Mouse (Mus musculus) embryonic facial prominence, embryonic 10.5 days (tissue): ENCODE results near the gene Gm49425. TPM values are rescaled to one million over a fixed set of nuclear protein-coding genes. Genes with fewer than 3 reads are reported as not detected.
A peak's percentile ranks its signal among the peaks of the same experiment; 100 is the strongest.

Experiments used
- DNase-seq: peaks from one replicate; pipeline ENCODE4 v3.0.0-alpha.2; 2017; ENCODE audit warnings: low spot score
- H3K27ac ChIP-seq: fragments of 300-500 bp; sonication (generic); replicated peaks from 2 replicates; pipeline ENCODE4 v1.5.1; 2016; ENCODE audit warnings: mild to moderate bottlenecking
- H3K27me3 ChIP-seq: fragments of 300-500 bp; sonication (generic); replicated peaks from 2 replicates; pipeline ENCODE4 v1.6.1; 2016; ENCODE audit warnings: low read depth, mild to moderate bottlenecking; ENCODE audit not compliant: poor library complexity, severe bottlenecking
- H3K36me3 ChIP-seq: fragments of 300-500 bp; sonication (generic); replicated peaks from 2 replicates; pipeline ENCODE4 v1.6.1; 2016; ENCODE audit warnings: mild to moderate bottlenecking, moderate library complexity
- H3K4me1 ChIP-seq: fragments of 300-500 bp; sonication (generic); 2 replicates; pipeline ENCODE4 v1.6.1; 2016
- H3K4me3 ChIP-seq: fragments of 300-500 bp; sonication (generic); 2 replicates; pipeline ENCODE4 v1.5.1; 2016; ENCODE audit warnings: mild to moderate bottlenecking, moderate library complexity
- H3K9me3 ChIP-seq: fragments of 300-500 bp; sonication (generic); 2 replicates; pipeline ENCODE4 v1.6.1; 2016; ENCODE audit warnings: mild to moderate bottlenecking
- WGBS: fragments of 180-500 bp; shearing (Covaris S2); methylation state at CpG from one replicate; pipeline ENCODE4 v1.1.7; 2016; 5-methylcytosine and 5-hydroxymethylcytosine counted together
- microRNA-seq: library from miRNA; unstranded; fragments of <30 nt; microRNA quantifications from one replicate; pipeline ENCODE4, GENCODE M21; 2017
- polyA plus RNA-seq: library from polyadenylated mRNA; unstranded; fragments of >200 nt; fragmentation: Nextera tagmentation; extraction: Ambion mirVana; gene quantifications from 2 replicates; pipeline ENCODE4 v1.2.1, GENCODE M21; 2016

Gm49425 gene
- polyA plus RNA-seq, 1 experiment from 2014 or later: not detected

GRCm38 (mm10) chr15:101483646-101484045 lies 33.4 kb downstream of the Gm49425 start:
- Histone ChIP-seq H3K27me3 (peaks cover 24% of the 10 kb centered on the region), H3K27ac (no peak overlapping the region), H3K4me1 (peaks cover 22% of the 10 kb centered on the region), H3K36me3 (no peaks in the 10 kb centered on the region), H3K4me3 (no peak overlapping the region), H3K9me3 (no peaks in the 10 kb centered on the region)
- DNase-seq: no peak
- WGBS: 86% methylated on average over 1 of the region's 1 CpGs

- WGBS: 42% methylated on average over 4 of the region's 4 CpGs
These were observed 35.0 kb downstream of the Gm49425 start for GRCm38 (mm10) chr15:101482056-101482455.

DNA sequence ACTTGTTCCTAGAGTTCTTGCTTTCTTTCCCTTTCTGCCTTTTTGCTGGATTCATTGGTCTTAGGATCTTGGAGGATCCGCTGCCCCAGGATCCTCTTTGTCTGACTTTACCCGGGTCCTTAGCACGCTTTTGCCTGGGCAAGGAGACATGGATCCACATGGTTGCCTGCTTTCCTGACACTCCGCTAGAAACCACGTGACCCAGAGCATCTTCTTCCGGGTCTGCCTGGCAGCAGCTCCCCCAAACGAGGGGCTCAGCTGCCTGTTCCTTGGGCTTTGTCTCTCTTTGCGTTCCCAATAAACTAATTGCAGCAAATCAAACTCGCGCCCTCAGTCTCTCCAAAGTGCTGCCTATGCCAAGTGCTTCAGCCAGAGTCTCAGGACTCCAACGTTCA lies 37.4 kb downstream of the Gm49425 start:
- WGBS: 36% methylated on average over 11 of the region's 11 CpGs
- H3K9me3 ChIP-seq: no peaks in the 10 kb centered on the region
- no peaks in the 10 kb centered on the region for H3K36me3 ChIP-seq
- H3K4me3 ChIP-seq: peak overlapping the region; percentile 51
- H3K4me1 ChIP-seq: peaks cover 22% of the 10 kb centered on the region
- peak overlapping the region; percentile 57; the same call in 1 of the 2 replicates for H3K27ac ChIP-seq
- peak; percentile 21 for DNase-seq
- peaks cover 38% of the 10 kb centered on the region for H3K27me3 ChIP-seq

More at GRCm38 (mm10) chr15:101482056-101482455, 35.0 kb downstream of the Gm49425 start:
- Histone ChIP-seq H3K4me1 (peaks cover 22% of the 10 kb centered on the region), H3K4me3 (no peak overlapping the region), H3K27ac (no peak overlapping the region), H3K27me3 (peaks cover 36% of the 10 kb centered on the region), H3K9me3 (no peaks in the 10 kb centered on the region), H3K36me3 (no peaks in the 10 kb centered on the region)
- DNase-seq: no peak

DNA sequence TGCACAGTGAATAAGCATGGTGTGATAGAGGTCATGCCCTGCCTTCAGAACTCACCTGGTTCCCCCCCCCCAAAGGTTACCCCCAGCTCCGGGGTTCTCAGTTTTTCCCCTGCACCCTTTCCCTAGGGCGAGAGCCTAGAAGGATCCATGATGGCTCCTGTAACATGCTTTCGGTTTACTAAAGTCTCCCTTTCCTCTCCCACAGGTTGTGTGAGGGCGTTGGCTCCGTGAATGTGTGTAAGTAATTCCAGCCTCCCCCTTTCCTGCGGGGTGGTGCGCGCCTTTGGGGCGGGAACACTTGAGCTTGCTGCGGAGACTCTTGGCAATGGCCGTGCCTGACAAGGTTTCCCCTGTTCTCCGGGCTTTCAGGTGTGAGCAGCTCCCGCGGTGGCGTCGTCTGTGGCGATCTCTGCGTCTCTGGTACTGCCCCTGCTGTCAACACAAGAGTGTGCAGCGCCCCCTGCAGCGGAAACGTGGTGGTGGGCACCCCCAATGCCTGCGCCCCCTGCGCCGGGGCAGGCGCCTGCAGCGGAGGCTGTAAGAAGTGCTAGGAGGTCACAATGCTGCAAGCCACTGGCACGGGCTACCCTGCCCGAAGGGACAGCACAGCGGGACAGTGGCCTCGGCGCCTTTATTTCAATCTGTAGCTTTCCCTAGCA lies 37.9 kb downstream of the Gm49425 start:
- H3K36me3 ChIP-seq: no peaks in the 10 kb centered on the region
- WGBS: 10% methylated on average over 31 of the region's 31 CpGs
- DNase-seq: peak; percentile 79

DNA sequence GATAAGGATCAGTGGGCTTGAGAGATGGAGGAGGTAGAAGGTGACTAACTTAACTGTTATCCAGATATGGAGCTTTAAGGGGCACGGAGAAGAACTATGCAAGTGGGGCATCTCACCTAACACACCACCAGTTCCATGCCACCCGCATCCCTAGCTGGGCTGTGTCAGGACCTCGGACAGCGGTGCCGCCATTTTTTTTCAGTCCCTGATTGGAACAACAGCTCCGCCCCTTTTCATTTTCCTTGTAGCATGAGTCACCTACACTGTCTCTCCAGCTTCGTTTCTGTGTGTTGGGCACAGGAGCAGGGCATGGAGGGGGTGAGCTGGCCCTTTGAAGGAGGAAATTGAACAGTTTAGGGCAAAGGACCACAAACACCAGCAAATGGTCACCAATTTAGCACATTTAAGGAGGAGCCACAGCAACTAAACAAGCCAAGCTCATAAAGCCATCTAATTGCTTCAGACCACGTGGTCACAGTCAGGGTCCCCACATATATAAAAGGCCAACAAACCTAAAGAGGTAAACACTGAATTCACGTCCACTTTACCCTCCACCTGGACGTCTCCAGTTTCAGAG lies 44.0 kb downstream of the Gm49425 start, which contains the start of gene Krt86:
Gene Krt86, plus strand, starts transcription at position 527 of the 577 bp plus-strand sequence.
- peak; percentile 77 for DNase-seq
- H3K36me3 ChIP-seq: no peaks in the 10 kb centered on the region
- WGBS: 40% methylated on average over 10 of the region's 10 CpGs
- H3K4me3 ChIP-seq: no peak within 1 kb of the TSS
- H3K27me3 ChIP-seq: peaks cover 11% of the 10 kb centered on the region; the same call in 1 of the 2 replicates
- H3K4me1 ChIP-seq: no peaks in the 10 kb centered on the region
- H3K9me3 ChIP-seq: no peaks in the 10 kb centered on the region
- H3K27ac ChIP-seq: no peak within 1 kb of the TSS

More for the DNA sequence above, 37.9 kb downstream of the Gm49425 start:
- peaks cover 19% of the 10 kb centered on the region for H3K4me1 ChIP-seq
- peak overlapping the region; percentile 51 for H3K4me3 ChIP-seq
- no peaks in the 10 kb centered on the region for H3K9me3 ChIP-seq
- H3K27ac ChIP-seq: peak overlapping the region; percentile 57; the same call in 1 of the 2 replicates
- peaks cover 40% of the 10 kb centered on the region for H3K27me3 ChIP-seq

- no peak for DNase-seq
- no peaks in the 10 kb centered on the region for H3K27me3 ChIP-seq
- no peaks in the 10 kb centered on the region for H3K36me3 ChIP-seq
- H3K4me3 ChIP-seq: no peak overlapping the region
- H3K4me1 ChIP-seq: no peaks in the 10 kb centered on the region
- WGBS: 85% methylated on average over 4 of the region's 4 CpGs
- H3K27ac ChIP-seq: no peak overlapping the region
- no peaks in the 10 kb centered on the region for H3K9me3 ChIP-seq
These were observed 48.0 kb downstream of the Gm49425 start for GRCm38 (mm10) chr15:101469093-101469492.

Small RNA genes within 50 kb of the gene (microRNA-seq; reads per million reads assigned to microRNA genes)
- gene Gm44393: not detected

Other genes with a start within 250 kb of the Gm49425 start
- gene Atg101, start 233.0 kb downstream of the Gm49425 start, polyA plus RNA-seq: 86.5 and 91.5 TPM in 2 replicates
- 0.59 and 0.71 TPM in 2 replicates for gene 6030408B16Rik, start 224.0 kb downstream of the Gm49425 start, polyA plus RNA-seq
- gene Krt80, start 147.1 kb downstream of the Gm49425 start, polyA plus RNA-seq: 0.04 and 0.16 TPM in 2 replicates
- gene Krt7, start 106.2 kb downstream of the Gm49425 start, polyA plus RNA-seq: 16.2 and 17.4 TPM in 2 replicates
- 0.12 TPM in 1 of 2 replicates, not detected in the other for gene Krt87, start 78.5 kb downstream of the Gm49425 start, polyA plus RNA-seq
- gene Krt88, start 69.5 kb downstream of the Gm49425 start, polyA plus RNA-seq: not detected in 2 replicates
- gene Krt81, start 53.5 kb downstream of the Gm49425 start, polyA plus RNA-seq: not detected in 2 replicates
- not detected in 2 replicates for gene Krt86, start 43.8 kb downstream of the Gm49425 start, polyA plus RNA-seq
- not detected in 2 replicates for gene Krt83, start 25.7 kb downstream of the Gm49425 start, polyA plus RNA-seq
- not detected in 2 replicates for gene Krt84, start 15.6 kb upstream of the Gm49425 start, polyA plus RNA-seq
- gene Krt82, start 33.4 kb upstream of the Gm49425 start, polyA plus RNA-seq: not detected in 2 replicates
- 0.24 and 0.50 TPM in 2 replicates for gene Krt90, start 45.7 kb upstream of the Gm49425 start, polyA plus RNA-seq
- gene Krt75, start 56.6 kb upstream of the Gm49425 start, polyA plus RNA-seq: 0.09 TPM in 2 replicates
- not detected in 2 replicates for gene Gm5414, start 110.9 kb upstream of the Gm49425 start, polyA plus RNA-seq
- not detected in 2 replicates for gene Gm5478, start 130.1 kb upstream of the Gm49425 start, polyA plus RNA-seq
- gene Krt6b, start 163.0 kb upstream of the Gm49425 start, polyA plus RNA-seq: not detected in 2 replicates
- 0.06 and 0.09 TPM in 2 replicates for gene Krt6a, start 177.0 kb upstream of the Gm49425 start, polyA plus RNA-seq
- 1.1 and 5.4 TPM in 2 replicates for gene Krt5, start 195.6 kb upstream of the Gm49425 start, polyA plus RNA-seq
- gene Krt71, start 225.8 kb upstream of the Gm49425 start, polyA plus RNA-seq: not detected in 2 replicates